Mouse (Mus musculus): ENCODE measurements around the gene Erich6.

Erich6 gene

GRCm38 (mm10) chr3:58636406-58637295 lies at the start of gene Erich6:
Gene Erich6, minus strand, starts transcription at chr3:58637207.
- CTCF ChIA-PET = no interaction called here

GRCm38 (mm10) chr3:58686206-58686921 lies 49.4 kb upstream of the Erich6 start:
- POLR2A ChIA-PET = interaction anchor here in 1 of 4 experiments (1.1 to 6.9 kb wide), 4 partner anchors 7 to 110 kb away, joined by 3 to 69 read pairs (median 4); no protein-coding TSS in a partner anchor
- CTCF ChIA-PET = interaction anchor here in 3 of 4 experiments (0.5 to 1.3 kb wide), 4 partner anchors 35 to 100 kb away, joined by 3 to 4 read pairs (median 3); no protein-coding TSS in a partner anchor

More at GRCm38 (mm10) chr3:58636406-58637295, at the start of gene Erich6:
- POLR2A ChIA-PET = interaction anchor here in 2 of 4 experiments (0.6 to 0.8 kb wide), 2 partner anchors 9 to 55 kb away, joined by 3 to 4 read pairs; partner anchors contain the start of gene Siah2 (in 1 of the 2)

- CTCF ChIA-PET = interaction anchor here in 1 of 4 experiments (0.9 to 1.3 kb wide), 2 partner anchors 37 to 101 kb away, joined by 3 read pairs; no protein-coding TSS in a partner anchor
- POLR2A ChIA-PET = interaction anchor here in 1 of 4 experiments (0.6 to 2.4 kb wide), 4 partner anchors 11 to 83 kb away, joined by 3 to 5 read pairs (median 4); no protein-coding TSS in a partner anchor
These were observed 48.4 kb upstream of the Erich6 start for GRCm38 (mm10) chr3:58685396-58685795.

- POLR2A ChIA-PET = interaction anchor here in 1 of 4 experiments (1.3 kb wide), 1 partner anchor 13 kb away, joined by 3 read pairs; no protein-coding TSS in a partner anchor
- CTCF ChIA-PET = no interaction called here
These were observed 46.3 kb upstream of the Erich6 start for GRCm38 (mm10) chr3:58683346-58683745.

GRCm38 (mm10) chr3:58682336-58682735 lies 45.3 kb upstream of the Erich6 start:
- ChIA-PET POLR2A (interaction anchor here in 3 of 4 experiments (0.6 to 5.9 kb wide), 6 partner anchors 8 to 12 kb away, joined by 3 to 52 read pairs (median 4); partner anchors contain the start of gene Siah2 (in 2 of the 3)), CTCF (no interaction called here)

- ChIA-PET CTCF (no interaction called here), POLR2A (interaction anchor here in 3 of 4 experiments (0.6 to 5.9 kb wide), 6 partner anchors 8 to 12 kb away, joined by 3 to 69 read pairs (median 4); partner anchors contain the start of gene Siah2 (in 3 of the 3))
These were observed 44.8 kb upstream of the Erich6 start for GRCm38 (mm10) chr3:58681831-58682230.

GRCm38 (mm10) chr3:58680943-58681637 lies 44.1 kb upstream of the Erich6 start:
- ChIA-PET CTCF (no interaction called here), POLR2A (interaction anchor here in 3 of 4 experiments (0.6 to 5.9 kb wide), 7 partner anchors 8 to 20 kb away, joined by 3 to 69 read pairs (median 4); partner anchors contain the start of gene Siah2 (in 3 of the 3))

- CTCF ChIA-PET = interaction anchor here in 1 of 4 experiments (1.0 kb wide), 1 partner anchor 23 kb away, joined by 4 read pairs; no protein-coding TSS in a partner anchor
- POLR2A ChIA-PET = interaction anchor here in 3 of 4 experiments (0.7 to 5.9 kb wide), 7 partner anchors 8 to 24 kb away, joined by 3 to 69 read pairs (median 4); partner anchors contain the start of gene Siah2 (in 2 of the 3)
These were observed 43.0 kb upstream of the Erich6 start for GRCm38 (mm10) chr3:58679996-58680395.

GRCm38 (mm10) chr3:58678905-58679304 lies 41.9 kb upstream of the Erich6 start:
- ChIA-PET CTCF (no interaction called here), POLR2A (interaction anchor here in 3 of 4 experiments (1.5 to 5.9 kb wide), 4 partner anchors 11 to 14 kb away, joined by 4 to 69 read pairs (median 31); partner anchors contain the start of gene Siah2 (in 3 of the 3))

- CTCF ChIA-PET = no interaction called here
- POLR2A ChIA-PET = interaction anchor here in 3 of 4 experiments (1.1 to 5.9 kb wide), 5 partner anchors 11 to 45 kb away, joined by 3 to 69 read pairs (median 10); partner anchors contain the start of gene Siah2 (in 3 of the 3)
These were observed 41.4 kb upstream of the Erich6 start for GRCm38 (mm10) chr3:58678384-58678783.

- CTCF ChIA-PET = interaction anchor here in 1 of 4 experiments (0.6 kb wide), 1 partner anchor 59 kb away, joined by 3 read pairs; no protein-coding TSS in a partner anchor
- POLR2A ChIA-PET = interaction anchor here in 3 of 4 experiments (0.8 to 5.9 kb wide), 6 partner anchors 12 to 45 kb away, joined by 3 to 69 read pairs (median 7); partner anchors contain the start of gene Siah2 (in 3 of the 3)
These were observed 40.6 kb upstream of the Erich6 start for GRCm38 (mm10) chr3:58677615-58678014.

GRCm38 (mm10) chr3:58673295-58673694 lies 36.3 kb upstream of the Erich6 start:
- CTCF ChIA-PET = interaction anchor here in 1 of 4 experiments (2.2 kb wide), 1 partner anchor 15 kb away, joined by 8 read pairs; no protein-coding TSS in a partner anchor
- POLR2A ChIA-PET = interaction anchor here in 3 of 4 experiments (1.1 to 3.5 kb wide), 4 partner anchors 8 to 19 kb away, joined by 3 to 25 read pairs (median 10); partner anchors contain the start of gene Siah2 (in 2 of the 3)

GRCm38 (mm10) chr3:58672481-58673183 lies 35.6 kb upstream of the Erich6 start:
- ChIA-PET CTCF (interaction anchor here in 1 of 4 experiments (2.2 kb wide), 1 partner anchor 15 kb away, joined by 8 read pairs; no protein-coding TSS in a partner anchor), POLR2A (interaction anchor here (0.6 to 3.5 kb wide), 9 partner anchors 9 to 364 kb away, joined by 3 to 25 read pairs (median 6); partner anchors contain the start of gene Siah2 (in 2 of the 4))

GRCm38 (mm10) chr3:58671616-58672250 lies 34.7 kb upstream of the Erich6 start:
- ChIA-PET POLR2A (interaction anchor here (0.6 to 3.5 kb wide), 13 partner anchors 8 to 218 kb away, joined by 3 to 25 read pairs (median 4); partner anchors contain the start of genes Siah2 (in 3 of the 4), Eif2a (in 1 of the 4) and Serp1 (in 1 of the 4)), CTCF (interaction anchor here (0.6 to 2.2 kb wide), 5 partner anchors 14 to 1610 kb away, joined by 3 to 8 read pairs (median 4); no protein-coding TSS in a partner anchor)

GRCm38 (mm10) chr3:58663970-58664369 lies 27.0 kb upstream of the Erich6 start:
- ChIA-PET CTCF (no interaction called here), POLR2A (interaction anchor here in 1 of 4 experiments (1.1 to 1.5 kb wide), 2 partner anchors 33 to 127 kb away, joined by 3 read pairs; no protein-coding TSS in a partner anchor)

- POLR2A ChIA-PET = no interaction called here
- CTCF ChIA-PET = interaction anchor here in 1 of 4 experiments (0.5 kb wide), 1 partner anchor 55 kb away, joined by 3 read pairs; no protein-coding TSS in a partner anchor
These were observed 23.6 kb upstream of the Erich6 start for GRCm38 (mm10) chr3:58660636-58661035.

All from embryonic stem cell, embryonic (primary cell).